Mouse (Mus musculus): ENCODE data around the gene Slc43a3. TPM values are rescaled to one million over a fixed set of nuclear protein-coding genes. Genes with fewer than 3 reads are reported as not detected.

Gene Slc43a3
- total RNA-seq, 1 experiment: 13.8 TPM

- no peak overlapping the region for H3K27ac ChIP-seq (ENCODE audit: insufficient read depth, low read depth, low read length, poor library complexity, severe bottlenecking)
- no peaks in the 10 kb centered on the region for H3K36me3 ChIP-seq (ENCODE audit: control insufficient read depth, insufficient read depth, low read length, poor library complexity, severe bottlenecking)
- no peaks in the 10 kb centered on the region for H3K9me3 ChIP-seq (ENCODE audit: control insufficient read depth, insufficient read depth, low read depth, low read length)
- no peaks in the 10 kb centered on the region for H3K4me1 ChIP-seq (ENCODE audit: control insufficient read depth in 2 of 2, insufficient read depth in 2 of 2, low read length in 2 of 2, poor library complexity in 1 of 2)
- in situ Hi-C loops (cut with MboI; ENCODE audit: low sequenced_read_pairs in 2 of 2, unreplicated experiment in 2 of 2): no loop called here
- no peak for DNase-seq (ENCODE audit: low read depth, low spot score)
- H3K4me3 ChIP-seq (ENCODE audit: insufficient read depth in 1 of 2, low read depth in 1 of 2, low read length in 2 of 2, poor library complexity in 1 of 2, severe bottlenecking in 1 of 2): no peak overlapping the region
- H3K9ac ChIP-seq (ENCODE audit: insufficient read depth, low read depth, low read length, poor library complexity, severe bottlenecking): no peak overlapping the region
- TF ChIP-seq MAFK (IDR thresholded peaks at IDR 0.05; ENCODE audit: insufficient read depth, low read depth, low read length) (no peak), CHD2 (IDR thresholded peaks at IDR 0.05; ENCODE audit: low read depth, low read length) (no peak), HCFC1 (IDR thresholded peaks at IDR 0.05; ENCODE audit: borderline replicate concordance, insufficient read depth, low read length) (no peak), ZNF384 (IDR thresholded peaks at IDR 0.05; ENCODE audit: low read depth, low read length) (no peak), ZC3H11A (IDR thresholded peaks at IDR 0.05; ENCODE audit: borderline replicate concordance, low read depth, low read length) (no peak)
Measured at GRCm38 (mm10) chr2:84912722-84913121, 23.7 kb upstream of the Slc43a3 start.

- no peak overlapping the region for H3K9ac ChIP-seq (ENCODE audit: insufficient read depth, low read depth, low read length, poor library complexity, severe bottlenecking)
- DNase-seq (ENCODE audit: low read depth, low spot score): no peak
- in situ Hi-C loops (cut with MboI; ENCODE audit: low sequenced_read_pairs in 2 of 2, unreplicated experiment in 2 of 2): no loop called here
- no peak overlapping the region for H3K4me3 ChIP-seq (ENCODE audit: insufficient read depth in 1 of 2, low read depth in 1 of 2, low read length in 2 of 2, poor library complexity in 1 of 2, severe bottlenecking in 1 of 2)
- H3K27ac ChIP-seq (ENCODE audit: insufficient read depth, low read depth, low read length, poor library complexity, severe bottlenecking): no peak overlapping the region
- no peaks in the 10 kb centered on the region for H3K9me3 ChIP-seq (ENCODE audit: control insufficient read depth, insufficient read depth, low read depth, low read length)
- H3K36me3 ChIP-seq (ENCODE audit: control insufficient read depth, insufficient read depth, low read length, poor library complexity, severe bottlenecking): no peaks in the 10 kb centered on the region
- no peak for TF ChIP-seq ZNF384 (IDR thresholded peaks at IDR 0.05; ENCODE audit: low read depth, low read length)
- no peak for TF ChIP-seq HCFC1 (IDR thresholded peaks at IDR 0.05; ENCODE audit: borderline replicate concordance, insufficient read depth, low read length)
- no peak for TF ChIP-seq MAFK (IDR thresholded peaks at IDR 0.05; ENCODE audit: insufficient read depth, low read depth, low read length)
- TF ChIP-seq ZC3H11A (IDR thresholded peaks at IDR 0.05; ENCODE audit: borderline replicate concordance, low read depth, low read length): no peak
- no peak for TF ChIP-seq CHD2 (IDR thresholded peaks at IDR 0.05; ENCODE audit: low read depth, low read length)
- H3K4me1 ChIP-seq (ENCODE audit: control insufficient read depth in 2 of 2, insufficient read depth in 2 of 2, low read length in 2 of 2, poor library complexity in 1 of 2): no peaks in the 10 kb centered on the region
Measured at GRCm38 (mm10) chr2:84913881-84914280, 22.5 kb upstream of the Slc43a3 start.

GRCm38 (mm10) chr2:84915330-84915729 is 21.0 kb upstream of the Slc43a3 start:
- no peak for TF ChIP-seq ZNF384 (IDR thresholded peaks at IDR 0.05; ENCODE audit: low read depth, low read length)
- Histone ChIP-seq H3K27ac (ENCODE audit: insufficient read depth, low read depth, low read length, poor library complexity, severe bottlenecking) (no peak overlapping the region), H3K9ac (ENCODE audit: insufficient read depth, low read depth, low read length, poor library complexity, severe bottlenecking) (no peak overlapping the region), H3K4me3 (ENCODE audit: insufficient read depth in 1 of 2, low read depth in 1 of 2, low read length in 2 of 2, poor library complexity in 1 of 2, severe bottlenecking in 1 of 2) (no peak overlapping the region), H3K36me3 (ENCODE audit: control insufficient read depth, insufficient read depth, low read length, poor library complexity, severe bottlenecking) (no peaks in the 10 kb centered on the region), H3K9me3 (ENCODE audit: control insufficient read depth, insufficient read depth, low read depth, low read length) (no peaks in the 10 kb centered on the region), H3K4me1 (ENCODE audit: control insufficient read depth in 2 of 2, insufficient read depth in 2 of 2, low read length in 2 of 2, poor library complexity in 1 of 2) (no peaks in the 10 kb centered on the region)
- in situ Hi-C loops (cut with MboI; ENCODE audit: low sequenced_read_pairs in 2 of 2, unreplicated experiment in 2 of 2): no loop called here
- DNase-seq (ENCODE audit: low read depth, low spot score): no peak

- H3K4me1 ChIP-seq (ENCODE audit: control insufficient read depth in 2 of 2, insufficient read depth in 2 of 2, low read length in 2 of 2, poor library complexity in 1 of 2): no peaks in the 10 kb centered on the region
- in situ Hi-C loops (cut with MboI; ENCODE audit: low sequenced_read_pairs in 2 of 2, unreplicated experiment in 2 of 2): no loop called here
- DNase-seq (ENCODE audit: low read depth, low spot score): no peak
- no peak overlapping the region for H3K4me3 ChIP-seq (ENCODE audit: insufficient read depth in 1 of 2, low read depth in 1 of 2, low read length in 2 of 2, poor library complexity in 1 of 2, severe bottlenecking in 1 of 2)
- H3K36me3 ChIP-seq (ENCODE audit: control insufficient read depth, insufficient read depth, low read length, poor library complexity, severe bottlenecking): no peaks in the 10 kb centered on the region
- no peak overlapping the region for H3K9ac ChIP-seq (ENCODE audit: insufficient read depth, low read depth, low read length, poor library complexity, severe bottlenecking)
- TF ChIP-seq ZC3H11A (IDR thresholded peaks at IDR 0.05; ENCODE audit: borderline replicate concordance, low read depth, low read length) (no peak), ZNF384 (IDR thresholded peaks at IDR 0.05; ENCODE audit: low read depth, low read length) (no peak), HCFC1 (IDR thresholded peaks at IDR 0.05; ENCODE audit: borderline replicate concordance, insufficient read depth, low read length) (no peak), CHD2 (IDR thresholded peaks at IDR 0.05; ENCODE audit: low read depth, low read length) (no peak), MAFK (IDR thresholded peaks at IDR 0.05; ENCODE audit: insufficient read depth, low read depth, low read length) (no peak)
- no peak overlapping the region for H3K27ac ChIP-seq (ENCODE audit: insufficient read depth, low read depth, low read length, poor library complexity, severe bottlenecking)
- no peaks in the 10 kb centered on the region for H3K9me3 ChIP-seq (ENCODE audit: control insufficient read depth, insufficient read depth, low read depth, low read length)
Measured at GRCm38 (mm10) chr2:84916548-84917320, 19.6 kb upstream of the Slc43a3 start.

GRCm38 (mm10) chr2:84918188-84918587 is 18.2 kb upstream of the Slc43a3 start:
- Histone ChIP-seq H3K27ac (ENCODE audit: insufficient read depth, low read depth, low read length, poor library complexity, severe bottlenecking) (no peak overlapping the region), H3K36me3 (ENCODE audit: control insufficient read depth, insufficient read depth, low read length, poor library complexity, severe bottlenecking) (no peaks in the 10 kb centered on the region), H3K4me3 (ENCODE audit: insufficient read depth in 1 of 2, low read depth in 1 of 2, low read length in 2 of 2, poor library complexity in 1 of 2, severe bottlenecking in 1 of 2) (no peak overlapping the region), H3K9me3 (ENCODE audit: control insufficient read depth, insufficient read depth, low read depth, low read length) (no peaks in the 10 kb centered on the region), H3K9ac (ENCODE audit: insufficient read depth, low read depth, low read length, poor library complexity, severe bottlenecking) (no peak overlapping the region), H3K4me1 (ENCODE audit: control insufficient read depth in 2 of 2, insufficient read depth in 2 of 2, low read length in 2 of 2, poor library complexity in 1 of 2) (no peaks in the 10 kb centered on the region)
- DNase-seq (ENCODE audit: low read depth, low spot score): no peak
- in situ Hi-C loops (cut with MboI; ENCODE audit: low sequenced_read_pairs in 2 of 2, unreplicated experiment in 2 of 2): no loop called here
- TF ChIP-seq ZNF384 (IDR thresholded peaks at IDR 0.05; ENCODE audit: low read depth, low read length) (no peak), CHD2 (IDR thresholded peaks at IDR 0.05; ENCODE audit: low read depth, low read length) (no peak), HCFC1 (IDR thresholded peaks at IDR 0.05; ENCODE audit: borderline replicate concordance, insufficient read depth, low read length) (no peak), MAFK (IDR thresholded peaks at IDR 0.05; ENCODE audit: insufficient read depth, low read depth, low read length) (no peak), ZC3H11A (IDR thresholded peaks at IDR 0.05; ENCODE audit: borderline replicate concordance, low read depth, low read length) (no peak)

Data from ES-E14 (cell line).